Mouse (Mus musculus): ENCODE measurements at regions not wholly inside any gene's neighbourhood (a gene's known extent, or its start where the extent isn't known, plus 50 kb on each side); places are given as distances from the start of the nearest gene placed in this dataset.
A peak's percentile ranks its signal among the peaks of the same experiment; 100 is the strongest.

DNA sequence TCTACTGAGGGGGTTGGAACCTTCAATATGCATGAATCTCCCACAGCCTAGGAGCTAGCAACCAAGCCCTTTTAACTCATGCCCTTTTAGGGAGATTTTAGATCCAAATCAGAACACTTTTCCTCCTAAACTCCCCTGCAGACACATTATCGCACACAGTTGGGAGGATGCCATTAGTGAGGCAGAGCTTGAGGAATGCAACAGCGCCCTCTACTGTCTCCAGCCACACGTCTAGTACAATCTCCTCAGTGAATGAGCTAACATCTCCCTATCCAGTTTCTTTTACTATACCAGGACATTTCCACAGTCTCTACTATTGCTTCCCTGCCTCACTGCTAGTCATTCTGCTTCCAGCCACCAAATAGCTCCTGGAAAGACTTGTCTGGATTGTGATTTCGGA is 59.3 kb downstream of the 1700080O16Rik start:
- DNase-seq (ENCODE audit: low spot score), result peak; percentile 3

DNA sequence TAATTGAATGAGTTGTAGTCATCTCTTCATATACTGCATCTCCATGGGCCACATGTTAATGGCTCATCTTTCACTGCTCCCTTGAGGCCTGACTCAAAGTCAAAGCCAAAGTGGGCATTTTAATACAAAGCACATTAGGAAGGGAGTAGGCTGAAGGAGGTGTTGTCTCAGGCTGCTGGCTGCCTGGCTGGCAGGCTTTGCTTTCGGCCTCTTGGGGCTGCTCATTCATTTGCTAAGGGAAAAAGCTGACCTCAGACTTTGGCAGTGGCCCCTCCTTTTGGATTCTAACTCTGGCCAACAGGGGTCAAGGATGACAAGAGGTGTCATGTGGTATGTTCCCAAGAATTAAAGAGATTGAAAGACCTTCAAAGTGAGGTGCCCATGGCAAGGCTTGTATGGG is 61.0 kb downstream of the 1700080O16Rik start:
- DNase-seq (ENCODE audit: low spot score), result no peak

DNA sequence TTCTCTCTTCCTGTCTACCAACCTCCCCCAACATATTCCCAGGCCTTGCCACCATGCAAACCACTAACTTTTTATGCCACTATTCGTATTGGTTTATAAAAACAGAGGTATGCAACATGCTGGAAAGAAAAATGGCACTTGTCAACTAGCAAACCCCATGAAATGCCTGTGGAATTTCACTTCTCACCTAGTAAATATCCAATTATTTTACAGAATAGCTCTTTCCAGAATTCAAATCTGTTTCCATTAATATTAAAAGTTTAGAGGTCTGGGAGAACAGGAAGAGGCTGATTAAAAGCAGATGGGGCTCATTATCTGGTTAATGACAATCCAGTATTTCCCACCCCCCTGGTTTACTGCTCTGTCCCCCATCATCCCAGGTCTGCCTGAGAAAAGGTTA is 62.0 kb downstream of the 1700080O16Rik start:
- no peak for DNase-seq (ENCODE audit: low spot score)

DNA sequence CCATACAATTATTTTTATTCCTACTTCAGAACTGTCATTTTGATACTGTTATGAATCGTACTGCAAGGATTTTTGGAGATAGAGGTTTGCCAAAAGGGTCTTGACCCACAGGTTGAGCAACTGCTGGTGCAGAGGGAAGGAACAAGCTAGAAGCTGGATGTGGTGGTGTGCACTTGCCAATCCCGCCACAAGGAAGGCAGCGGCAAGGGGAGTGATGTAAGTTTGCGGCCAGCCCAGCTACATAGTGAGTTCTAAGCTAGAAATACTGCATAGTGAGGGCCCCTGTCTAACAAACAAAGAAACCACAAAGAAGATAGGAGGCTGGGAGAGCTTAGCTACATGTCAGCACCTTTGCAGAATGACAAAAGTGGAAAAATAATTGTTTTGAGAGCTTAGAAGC is 74.1 kb downstream of the 1700080O16Rik start:
- DNase-seq (ENCODE audit: low spot score), result no peak

DNA sequence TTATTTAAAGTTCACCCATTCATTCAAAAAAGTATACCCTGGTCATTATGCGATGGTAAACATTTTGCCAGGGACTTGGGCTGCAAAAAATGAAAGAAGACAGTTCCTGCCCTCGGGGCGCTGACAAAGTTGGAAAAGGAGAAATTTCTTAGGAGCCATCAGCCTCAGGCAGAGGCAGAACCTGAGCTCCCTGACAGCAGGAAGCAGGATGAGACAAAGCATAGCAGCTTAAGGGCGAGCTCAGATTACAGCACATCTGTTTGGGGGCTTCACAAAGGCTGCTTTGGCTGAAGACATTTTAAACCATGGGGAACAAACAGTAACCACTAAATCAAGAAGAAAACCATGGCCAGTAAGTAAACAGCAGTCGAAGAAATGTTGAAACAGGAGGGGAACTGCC is 75.5 kb downstream of the 1700080O16Rik start:
- peak; percentile 3 for DNase-seq (ENCODE audit: low spot score)

DNA sequence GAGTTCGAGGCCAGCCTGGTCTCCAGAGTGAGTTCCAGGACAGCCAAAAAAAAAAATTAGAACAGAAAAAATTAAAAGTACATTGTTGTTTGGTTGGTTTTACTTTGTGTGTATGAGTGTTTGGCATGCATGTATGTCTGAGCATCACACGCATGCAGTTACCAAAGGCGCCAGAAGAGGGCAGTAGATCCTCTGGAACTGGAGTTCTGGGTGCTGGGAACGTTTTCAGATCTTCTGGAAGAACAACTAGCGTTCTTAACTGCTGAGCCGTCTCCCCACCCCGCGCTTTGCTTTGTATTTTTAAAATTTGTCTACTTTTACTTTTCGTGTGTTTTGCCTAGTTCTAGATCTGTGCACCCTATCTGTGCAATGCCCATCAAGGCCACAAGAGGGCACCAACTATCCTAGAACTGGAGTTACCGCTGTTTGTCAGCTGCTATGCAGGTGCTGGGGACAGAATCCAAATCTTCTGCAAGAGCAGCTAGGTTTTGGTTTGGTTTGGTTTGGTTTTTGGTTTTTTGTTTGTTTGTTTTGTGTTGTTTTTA is 76.9 kb downstream of the 1700080O16Rik start:
- DNase-seq (ENCODE audit: low spot score), result no peak

DNA sequence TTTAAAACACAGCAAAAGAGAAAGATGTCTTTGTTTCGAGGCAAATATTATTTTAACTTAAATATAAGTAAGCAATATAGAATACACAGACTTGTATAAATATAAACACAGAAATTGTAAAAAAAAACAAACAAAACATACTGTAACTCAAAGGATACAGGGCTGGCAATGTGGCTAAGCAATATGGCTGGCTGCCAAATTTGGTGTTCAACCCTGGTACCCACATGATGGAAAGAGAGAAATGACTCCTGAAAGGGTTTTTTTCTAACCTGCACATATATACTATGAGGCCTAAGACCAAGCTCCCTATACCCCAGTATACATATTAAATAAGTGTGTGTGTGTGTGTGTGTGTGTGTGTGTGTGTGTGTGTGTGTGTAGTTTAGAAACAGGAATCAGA is 79.9 kb downstream of the 1700080O16Rik start:
- DNase-seq (ENCODE audit: low spot score), result no peak

DNA sequence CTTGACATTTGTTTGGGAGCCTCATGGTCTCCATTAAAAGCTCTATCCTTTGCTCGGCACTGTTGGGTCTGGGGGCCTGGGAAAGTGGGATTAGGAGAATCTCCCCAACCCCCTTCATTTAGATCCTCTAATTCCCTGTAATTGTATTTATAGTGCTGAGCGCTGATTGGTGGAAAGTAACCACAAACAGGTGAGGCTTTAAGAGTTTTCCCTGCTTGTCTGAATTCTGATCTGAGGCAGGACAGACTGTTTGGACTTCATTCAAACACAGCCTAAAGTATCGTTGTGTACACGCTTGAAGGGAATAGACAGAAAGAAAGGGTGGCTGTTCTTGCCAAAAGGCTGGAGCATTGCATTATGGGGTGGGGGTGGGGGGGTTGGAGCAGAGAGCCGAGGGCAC is 85.1 kb upstream of the Usp26 start:
- no peak for DNase-seq (ENCODE audit: low spot score)
